In the genomic region with DNA sequence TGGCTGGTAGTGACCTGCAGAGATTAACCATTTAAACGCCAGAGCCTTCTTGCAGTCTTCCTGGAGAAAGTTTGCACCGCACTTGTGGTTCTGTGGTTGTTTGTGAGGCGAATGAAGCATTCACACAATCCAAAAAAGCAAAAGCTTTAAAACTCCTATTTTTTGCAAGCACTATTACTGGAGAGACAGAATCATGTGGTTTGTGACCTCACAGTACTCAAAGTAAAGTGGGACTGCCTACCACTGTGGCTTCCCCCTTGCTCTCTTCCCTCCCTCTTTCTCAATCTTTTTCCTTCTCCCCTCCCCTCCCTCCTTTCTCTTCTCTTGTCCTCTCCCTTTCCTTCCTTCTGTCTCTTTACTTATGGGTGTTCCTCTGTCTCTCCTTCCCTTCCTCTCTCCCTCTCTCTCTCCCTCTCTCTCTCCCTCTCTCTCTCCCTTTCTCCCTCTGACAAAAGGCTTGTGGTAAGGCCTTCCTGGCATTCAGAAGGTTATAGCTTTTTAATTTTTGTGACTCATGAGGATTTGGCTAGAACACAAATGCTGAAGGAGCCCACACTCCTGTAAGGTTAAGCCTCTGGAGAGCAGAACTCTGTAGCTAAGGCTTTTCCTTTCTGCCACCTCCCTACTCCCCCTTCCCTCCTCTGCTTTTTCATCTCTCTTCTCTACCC, we compare ENCODE assay signal across 10 mouse cellular contexts. TPM values are rescaled to one million over a fixed set of nuclear protein-coding genes. Genes with fewer than 3 reads are reported as not detected.
DNase-seq lines count a peak whose midpoint lies in the region; ATAC-seq and TF ChIP-seq lines count a peak whose summit lies in the region.
"Had no signal": no experiment of that assay in that cellular context is flagged by ENCODE, and none has a peak within 500 bp of the region (broad histone marks: within the 10 kb centered on the region; RNA-seq: fewer than 3 reads in every experiment).

Gene Runx2, minus strand, starts transcription at position 290 of the 668 bp plus-strand sequence.

- H3K4me1 ChIP-seq in hindbrain, embryonic 15.5 days (replicated peaks), result peaks cover 5% of the 10 kb centered on the region; the same call in 1 of the 2 replicates
- H3K4me1 ChIP-seq in hindbrain, embryonic 11.5 days (replicated peaks; ENCODE audit: control insufficient read depth, insufficient read depth, low read length), result no peaks in the 10 kb centered on the region
- no peaks in the 10 kb centered on the region for H3K4me1 ChIP-seq in testis, adult 2 months (ENCODE audit: control insufficient read depth, insufficient read depth, low read length)
- H3K4me1 ChIP-seq in limb, embryonic 14.5 days (ENCODE audit: control insufficient read depth, insufficient read depth, low read length), result peaks cover 5% of the 10 kb centered on the region; the same call in 1 of the 2 replicates
- H3K4me1 ChIP-seq in stomach, postnatal 0 days (replicated peaks; ENCODE audit: control insufficient read depth, insufficient read depth), result no peaks in the 10 kb centered on the region
- H3K4me1 ChIP-seq in forebrain, embryonic 12.5 days, result 0 out of 2 replicates have a peak, but pooled peaks cover 10% of the 10 kb centered on the region
- H3K4me1 ChIP-seq in kidney, embryonic 14.5 days (ENCODE audit: control insufficient read depth, insufficient read depth, low read length), result no peaks in the 10 kb centered on the region

- no peak for TF ChIP-seq EP300 in stomach, postnatal 0 days (optimal IDR thresholded peaks at IDR 0.05)

- H3K27ac ChIP-seq in hindbrain, embryonic 15.5 days (replicated peaks), result no peak within 1 kb of the TSS
- no peak within 1 kb of the TSS for H3K27ac ChIP-seq in hindbrain, embryonic 11.5 days (ENCODE audit: low read depth, low read length)
- no peak within 1 kb of the TSS for H3K27ac ChIP-seq in testis, adult 2 months (ENCODE audit: control insufficient read depth, insufficient read depth, low read depth, low read length)
- H3K27ac ChIP-seq in limb, embryonic 14.5 days (replicated peaks; ENCODE audit: low read depth, low read length), result no peak within 1 kb of the TSS
- no peak within 1 kb of the TSS for H3K27ac ChIP-seq in stomach, postnatal 0 days (replicated peaks)
- no peak within 1 kb of the TSS for H3K27ac ChIP-seq in forebrain, embryonic 12.5 days
- H3K27ac ChIP-seq in kidney, embryonic 14.5 days (ENCODE audit: low read depth, low read length), result no peak within 1 kb of the TSS

- no peak within 1 kb of the TSS for H3K4me3 ChIP-seq in hindbrain, embryonic 15.5 days
- H3K4me3 ChIP-seq in hindbrain, embryonic 11.5 days (ENCODE audit: low read depth, low read length), result no peak within 1 kb of the TSS
- peak within 1 kb of the TSS; percentile 60 for H3K4me3 ChIP-seq in testis, adult 2 months (ENCODE audit: control insufficient read depth, low read depth, low read length)
- H3K4me3 ChIP-seq in limb, embryonic 14.5 days (replicated peaks; ENCODE audit: low read length), result peak within 1 kb of the TSS; percentile 20
- no peak within 1 kb of the TSS for H3K4me3 ChIP-seq in stomach, postnatal 0 days (ENCODE audit: low read depth, low read length)
- H3K4me3 ChIP-seq in forebrain, embryonic 12.5 days (replicated peaks), result no peak within 1 kb of the TSS
- H3K4me3 ChIP-seq in kidney, embryonic 14.5 days (ENCODE audit: low read length), result no peak within 1 kb of the TSS

- no peaks in the 10 kb centered on the region for H3K27me3 ChIP-seq in hindbrain, embryonic 15.5 days
- H3K27me3 ChIP-seq in hindbrain, embryonic 11.5 days (ENCODE audit: control insufficient read depth, insufficient read depth, low read length), result no peaks in the 10 kb centered on the region
- no peaks in the 10 kb centered on the region for H3K27me3 ChIP-seq in testis, adult 2 months (ENCODE audit: control insufficient read depth, insufficient read depth, low read length)
- no peaks in the 10 kb centered on the region for H3K27me3 ChIP-seq in limb, embryonic 14.5 days (ENCODE audit: control insufficient read depth, insufficient read depth, low read length)
- no peaks in the 10 kb centered on the region for H3K27me3 ChIP-seq in stomach, postnatal 0 days (ENCODE audit: control insufficient read depth, insufficient read depth, low read length)
- H3K27me3 ChIP-seq in forebrain, embryonic 12.5 days, result no peaks in the 10 kb centered on the region
- no peaks in the 10 kb centered on the region for H3K27me3 ChIP-seq in kidney, embryonic 14.5 days (ENCODE audit: control insufficient read depth, insufficient read depth, low read length)

- TF ChIP-seq CTCF in testis, adult 2 months (IDR thresholded peaks at IDR 0.05; ENCODE audit: control insufficient read depth, insufficient read depth, insufficient replicate concordance, low read depth, low read length), result no peak
- TF ChIP-seq CTCF in stomach, postnatal 0 days (IDR thresholded peaks at IDR 0.05; ENCODE audit: low read depth), result no peak

- H3K4me2 ChIP-seq in hindbrain, embryonic 15.5 days, result peak within 1 kb of the TSS; percentile 30
- no peak within 1 kb of the TSS for H3K4me2 ChIP-seq in hindbrain, embryonic 11.5 days (replicated peaks; ENCODE audit: low read depth, low read length)
- H3K4me2 ChIP-seq in limb, embryonic 14.5 days (replicated peaks; ENCODE audit: low read depth, low read length, severe bottlenecking), result peak within 1 kb of the TSS; percentile 28
- peak within 1 kb of the TSS; percentile 25; the same call in 1 of the 2 replicates for H3K4me2 ChIP-seq in stomach, postnatal 0 days (replicated peaks; ENCODE audit: low read depth)
- H3K4me2 ChIP-seq in forebrain, embryonic 12.5 days, result no peak within 1 kb of the TSS
- no peak within 1 kb of the TSS for H3K4me2 ChIP-seq in kidney, embryonic 14.5 days (replicated peaks; ENCODE audit: low read depth, low read length)

- no peak for ATAC-seq in hindbrain, embryonic 15.5 days (ENCODE audit: low FRiP score, low read depth)
- ATAC-seq in hindbrain, embryonic 11.5 days (ENCODE audit: low FRiP score), result no peak
- ATAC-seq in limb, embryonic 14.5 days (ENCODE audit: low FRiP score, low read depth), result no peak
- no peak for ATAC-seq in stomach, postnatal 0 days (ENCODE audit: low FRiP score, low TSS enrichment)
- ATAC-seq in forebrain, embryonic 12.5 days (ENCODE audit: low FRiP score), result no peak
- ATAC-seq in kidney, embryonic 14.5 days (ENCODE audit: low FRiP score, low TSS enrichment), result no peak

- no peaks in the 10 kb centered on the region for H3K9me3 ChIP-seq in hindbrain, embryonic 15.5 days
- no peaks in the 10 kb centered on the region for H3K9me3 ChIP-seq in hindbrain, embryonic 11.5 days (ENCODE audit: control insufficient read depth, low read length)
- H3K9me3 ChIP-seq in limb, embryonic 14.5 days (ENCODE audit: control insufficient read depth, low read length), result no peaks in the 10 kb centered on the region
- H3K9me3 ChIP-seq in stomach, postnatal 0 days (ENCODE audit: control insufficient read depth, low read length), result no peaks in the 10 kb centered on the region
- H3K9me3 ChIP-seq in forebrain, embryonic 12.5 days, result no peaks in the 10 kb centered on the region
- no peaks in the 10 kb centered on the region for H3K9me3 ChIP-seq in kidney, embryonic 14.5 days (ENCODE audit: control insufficient read depth, low read length)

- TF ChIP-seq POLR2A in testis, adult 2 months (IDR thresholded peaks at IDR 0.05; ENCODE audit: control insufficient read depth, low read depth, low read length), result no peak
- no peak for TF ChIP-seq POLR2A in limb, embryonic 14.5 days (IDR thresholded peaks at IDR 0.05; ENCODE audit: borderline replicate concordance, extremely low read depth, insufficient read depth, insufficient read length)

- H3K9ac ChIP-seq in hindbrain, embryonic 15.5 days, result no peak within 1 kb of the TSS
- H3K9ac ChIP-seq in hindbrain, embryonic 11.5 days (ENCODE audit: low read depth, low read length), result no peak within 1 kb of the TSS
- peak within 1 kb of the TSS; percentile 34; the same call in 1 of the 2 replicates for H3K9ac ChIP-seq in limb, embryonic 14.5 days (ENCODE audit: low read depth, low read length, severe bottlenecking)
- H3K9ac ChIP-seq in stomach, postnatal 0 days (ENCODE audit: low read length), result no peak within 1 kb of the TSS
- H3K9ac ChIP-seq in forebrain, embryonic 12.5 days, result no peak within 1 kb of the TSS
- H3K9ac ChIP-seq in kidney, embryonic 14.5 days (ENCODE audit: low read depth, low read length), result no peak within 1 kb of the TSS

- WGBS in hindbrain, embryonic 15.5 days, result 35% methylated on average over 3 of the region's 3 CpGs
- 30% methylated on average over 3 of the region's 3 CpGs for WGBS in hindbrain, embryonic 11.5 days
- WGBS in limb, embryonic 14.5 days, result 33% methylated on average over 3 of the region's 3 CpGs
- WGBS in stomach, postnatal 0 days, result 49% methylated on average over 3 of the region's 3 CpGs
- whole genome bisulfite sequencing in forebrain, embryonic 12.5 days, result 25% methylated on average over 3 of the region's 3 CpGs
- 40% methylated on average over 3 of the region's 3 CpGs for WGBS in kidney, embryonic 14.5 days

- DNase-seq in hindbrain, embryonic 11.5 days (ENCODE audit: low spot score), result no peak
- no peak for DNase-seq in testis, postnatal 10 days (ENCODE audit: low spot score)
- DNase-seq in limb, embryonic 14.5 days (ENCODE audit: low spot score), result peak; percentile 17
- no peak for DNase-seq in stomach, postnatal 0 days (ENCODE audit: low spot score)
- DNase-seq: cerebellum, adult 9-10 months; gastrocnemius, postnatal 14 days had no signal

- no peaks in the 10 kb centered on the region for H3K36me3 ChIP-seq in hindbrain, embryonic 15.5 days
- no peaks in the 10 kb centered on the region for H3K36me3 ChIP-seq in hindbrain, embryonic 11.5 days (ENCODE audit: control insufficient read depth, insufficient read depth, low read length)
- no peaks in the 10 kb centered on the region for H3K36me3 ChIP-seq in testis, adult 2 months (ENCODE audit: control insufficient read depth, insufficient read depth, low read length)
- no peaks in the 10 kb centered on the region for H3K36me3 ChIP-seq in limb, embryonic 14.5 days (ENCODE audit: control insufficient read depth, insufficient read depth, low read length)
- no peaks in the 10 kb centered on the region for H3K36me3 ChIP-seq in stomach, postnatal 0 days (ENCODE audit: control insufficient read depth, insufficient read depth, low read length)
- no peaks in the 10 kb centered on the region for H3K36me3 ChIP-seq in forebrain, embryonic 12.5 days (replicated peaks)
- H3K36me3 ChIP-seq in kidney, embryonic 14.5 days (ENCODE audit: control insufficient read depth, insufficient read depth, low read length), result no peaks in the 10 kb centered on the region

RNA-seq across cellular contexts. Expression of gene Runx2, which starts in this region (rescaled TPM):
- 0.41 and 0.55 TPM in 2 replicates for polyA plus RNA-seq in hindbrain, embryonic 15.5 days (2015; fragmentation: Nextera tagmentation; extraction: Ambion mirVana)
- 1.8 and 3.0 TPM in 2 replicates for polyA plus RNA-seq in hindbrain, embryonic 11.5 days (2014; fragmentation: Nextera tagmentation; extraction: Ambion mirVana)
- 8.3 and 10.4 TPM in 2 replicates for polyA plus RNA-seq in testis, adult 2 months (2012; rRNA removed)
- 27.5 and 37.6 TPM in 2 replicates for polyA plus RNA-seq in limb, embryonic 14.5 days (2012; rRNA removed)
- polyA plus RNA-seq in limb, embryonic 14.5 days (2014; fragmentation: Nextera tagmentation; extraction: Ambion mirVana), result 16.5 and 18.8 TPM in 2 replicates
- 0.53 and 0.80 TPM in 2 replicates for polyA plus RNA-seq in stomach, postnatal 0 days (2015; fragmentation: Nextera tagmentation; extraction: Ambion mirVana)
- polyA plus RNA-seq in forebrain, embryonic 12.5 days (2016; fragmentation: Nextera tagmentation; extraction: Ambion mirVana), result 3.0 and 3.4 TPM in 2 replicates
- 0.57 and 2.4 TPM in 2 replicates for polyA plus RNA-seq in kidney, embryonic 14.5 days (2014; fragmentation: Nextera tagmentation; extraction: Ambion mirVana)

Comparison
In these comparisons a context has a peak if more than half of its experiments do, and no peak if none do; other contexts are left out.
1. H3K4me2 ChIP-seq: peak in hindbrain, embryonic 15.5 days (single experiment), limb, embryonic 14.5 days (single experiment) and stomach, postnatal 0 days (single experiment); none in hindbrain, embryonic 11.5 days (single experiment), forebrain, embryonic 12.5 days (single experiment) and kidney, embryonic 14.5 days (single experiment).
2. H3K4me3 ChIP-seq: peak in testis, adult 2 months (single experiment) and limb, embryonic 14.5 days (single experiment); none in hindbrain, embryonic 15.5 days (single experiment), hindbrain, embryonic 11.5 days (single experiment), stomach, postnatal 0 days (single experiment), forebrain, embryonic 12.5 days (single experiment) and kidney, embryonic 14.5 days (single experiment).